Mouse (Mus musculus): ENCODE measurements around the gene Tiam2. TPM values are rescaled to one million over a fixed set of nuclear protein-coding genes. Genes with fewer than 3 reads are reported as not detected.

The Tiam2 gene
- total RNA-seq, 1 experiment from 2014 or later = 161 TPM

- no peak for ATAC-seq (replicated peaks; ENCODE audit: insufficient number of reproducible peaks, low FRiP score, low TSS enrichment, poor library complexity, severe bottlenecking)
These were observed 155.5 kb downstream of the Tiam2 start for GRCm38 (mm10) chr17:3481576-3482575.

- ATAC-seq (replicated peaks; ENCODE audit: insufficient number of reproducible peaks, low FRiP score, low TSS enrichment, poor library complexity, severe bottlenecking) = no peak
These were observed 156.7 kb downstream of the Tiam2 start for GRCm38 (mm10) chr17:3483091-3483490.

- no peak for ATAC-seq (replicated peaks; ENCODE audit: insufficient number of reproducible peaks, low FRiP score, low TSS enrichment, poor library complexity, severe bottlenecking)
These were observed 159.5 kb downstream of the Tiam2 start for GRCm38 (mm10) chr17:3485851-3486250.

GRCm38 (mm10) chr17:3487211-3487610, 160.8 kb downstream of the Tiam2 start:
- no peak for ATAC-seq (replicated peaks; ENCODE audit: insufficient number of reproducible peaks, low FRiP score, low TSS enrichment, poor library complexity, severe bottlenecking)

DNA sequence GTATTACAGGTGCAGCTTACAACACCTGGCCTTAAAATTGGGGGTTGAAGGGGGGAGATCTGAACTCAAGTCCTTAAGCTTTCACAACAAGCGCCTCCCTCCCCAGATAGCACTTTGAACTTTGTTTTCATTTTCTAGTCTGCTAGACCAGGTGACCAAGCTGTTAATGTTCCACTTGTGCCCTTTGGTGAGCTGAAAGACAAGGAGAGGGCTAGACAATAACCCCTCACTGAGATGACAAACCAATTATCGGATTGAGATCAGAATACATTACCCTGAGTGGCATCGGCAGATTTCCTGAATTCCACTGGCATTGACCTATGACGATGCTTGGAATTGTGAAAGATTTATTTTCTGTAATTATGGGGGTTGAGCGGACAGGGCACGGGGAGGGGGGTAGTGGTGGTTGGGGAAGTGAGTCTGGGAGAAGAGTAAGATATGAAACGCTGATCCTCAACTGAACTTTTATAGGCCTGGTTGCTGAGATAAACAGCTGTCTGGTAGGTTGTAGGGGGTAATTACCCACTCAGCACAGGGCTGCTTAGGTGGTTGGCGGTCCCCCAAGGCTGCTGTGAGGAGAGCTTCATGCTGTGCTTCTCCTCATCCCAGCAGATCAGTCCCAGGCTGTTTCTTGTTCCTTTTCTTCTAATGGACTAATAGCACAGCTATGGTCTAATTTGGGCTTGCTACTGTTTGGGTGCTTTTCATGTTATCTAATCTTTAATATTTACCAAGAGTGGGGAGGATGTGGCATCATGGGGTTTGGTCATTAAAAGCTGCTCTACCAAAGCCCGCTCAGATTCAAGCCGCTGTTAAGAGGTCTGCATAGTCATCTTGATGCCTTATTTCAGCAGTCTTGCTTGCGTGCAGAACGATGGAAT, 161.6 kb downstream of the Tiam2 start:
- ATAC-seq (replicated peaks; ENCODE audit: insufficient number of reproducible peaks, low FRiP score, low TSS enrichment, poor library complexity, severe bottlenecking) = no peak

DNA sequence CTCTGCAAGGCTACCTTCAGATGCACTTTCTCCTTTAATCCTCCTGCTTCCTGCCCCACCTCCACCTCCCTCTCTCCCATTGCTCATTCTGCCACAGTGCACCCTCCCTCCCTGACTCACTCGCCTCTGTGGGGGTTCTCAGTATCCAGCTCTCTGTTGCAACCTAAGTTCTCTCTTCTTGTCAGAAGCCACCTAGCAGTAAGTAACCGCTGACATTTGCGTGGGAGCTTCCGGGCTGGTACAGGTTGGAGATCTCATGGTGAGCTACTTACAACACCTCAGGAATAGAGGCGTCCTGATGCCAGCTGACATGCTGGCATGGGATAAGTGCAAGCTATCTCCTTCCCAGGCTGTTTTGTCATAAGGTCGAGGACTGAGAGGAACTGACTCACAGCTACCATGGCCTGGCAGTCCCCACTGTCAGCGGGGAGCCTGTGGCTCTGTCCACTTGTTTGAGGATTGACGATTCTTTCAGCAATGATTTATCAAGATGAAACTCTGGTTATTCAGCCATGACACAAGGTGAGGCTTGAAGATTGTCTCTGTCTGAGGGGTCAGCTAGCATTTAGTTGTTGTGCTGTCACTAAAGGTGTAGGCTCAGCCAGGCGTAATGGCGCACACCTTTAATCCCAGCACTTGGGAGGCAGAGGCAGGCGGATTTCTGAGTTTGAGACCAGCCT, 164.0 kb downstream of the Tiam2 start:
- ATAC-seq (replicated peaks; ENCODE audit: insufficient number of reproducible peaks, low FRiP score, low TSS enrichment, poor library complexity, severe bottlenecking) = peak; percentile 52; the same call in 1 of the 2 replicates

DNA sequence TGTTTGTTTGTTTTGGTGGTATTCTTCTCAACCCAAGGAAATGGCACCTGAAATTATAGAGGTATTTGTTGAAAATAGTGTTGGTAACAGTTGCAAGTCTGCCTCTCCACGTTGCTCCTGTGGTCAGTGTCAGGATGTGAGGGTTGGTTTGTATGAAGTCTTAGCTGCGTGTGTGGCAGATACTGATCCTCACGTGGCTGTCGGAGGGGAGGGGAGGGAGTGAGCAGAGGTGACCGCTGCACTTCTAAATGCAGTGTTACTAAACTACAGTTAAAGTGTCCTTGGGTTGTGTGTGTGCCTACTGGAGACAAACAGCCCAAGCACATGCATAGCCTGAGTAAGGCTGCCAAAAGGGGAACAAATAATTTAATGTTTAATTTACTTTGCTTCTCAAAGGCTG, 164.7 kb downstream of the Tiam2 start:
- 0 out of 2 replicates have a peak, but pooled peaks have one; percentile 30 for ATAC-seq (replicated peaks; ENCODE audit: insufficient number of reproducible peaks, low FRiP score, low TSS enrichment, poor library complexity, severe bottlenecking)

- no peak for ATAC-seq (replicated peaks; ENCODE audit: insufficient number of reproducible peaks, low FRiP score, low TSS enrichment, poor library complexity, severe bottlenecking)
These were observed 165.3 kb downstream of the Tiam2 start for GRCm38 (mm10) chr17:3491667-3492066.

- ATAC-seq (replicated peaks; ENCODE audit: insufficient number of reproducible peaks, low FRiP score, low TSS enrichment, poor library complexity, severe bottlenecking) = no peak
These were observed 169.2 kb downstream of the Tiam2 start for GRCm38 (mm10) chr17:3495576-3495975.

DNA sequence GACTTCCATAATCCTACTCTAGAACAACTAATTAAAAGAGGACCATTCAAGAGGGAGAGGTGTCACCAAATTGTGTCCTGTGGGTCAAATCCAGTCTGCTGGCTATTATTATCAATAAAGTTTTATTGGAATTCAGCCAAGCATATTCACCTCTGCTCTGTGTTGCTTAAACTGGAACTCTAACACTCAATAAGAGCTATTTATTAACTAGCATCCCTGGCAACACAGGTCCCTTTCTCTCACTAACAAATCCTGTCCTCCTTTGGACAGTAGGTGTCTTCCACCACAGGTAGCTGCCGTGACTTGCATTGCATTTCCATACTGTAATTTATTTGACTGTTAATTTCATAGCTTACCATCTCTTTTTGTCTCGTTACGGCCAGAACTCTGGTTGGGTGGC, 169.7 kb downstream of the Tiam2 start:
- ATAC-seq (replicated peaks; ENCODE audit: insufficient number of reproducible peaks, low FRiP score, low TSS enrichment, poor library complexity, severe bottlenecking) = no peak

DNA sequence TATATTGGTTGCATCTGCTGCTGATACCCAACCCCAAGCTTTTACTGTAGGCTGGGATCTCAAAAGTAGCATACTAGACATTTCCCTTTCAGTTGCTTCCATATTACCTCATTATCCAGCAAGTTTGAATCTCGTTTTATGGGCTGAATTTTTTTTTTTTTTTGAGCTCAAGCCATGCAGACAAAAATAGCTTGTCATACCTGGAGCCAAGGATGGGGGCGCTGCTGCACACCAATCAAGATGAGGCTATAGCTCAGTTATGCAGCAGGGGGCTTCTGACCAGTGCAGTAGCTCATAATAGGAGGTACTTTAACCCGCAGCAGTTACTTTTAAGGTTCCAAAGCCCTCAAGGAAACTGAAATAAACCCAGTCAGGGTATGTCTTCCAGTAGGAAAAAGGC, 171.7 kb downstream of the Tiam2 start:
- ATAC-seq (replicated peaks; ENCODE audit: insufficient number of reproducible peaks, low FRiP score, low TSS enrichment, poor library complexity, severe bottlenecking) = no peak

- ATAC-seq (replicated peaks; ENCODE audit: insufficient number of reproducible peaks, low FRiP score, low TSS enrichment, poor library complexity, severe bottlenecking) = no peak
These were observed 172.2 kb downstream of the Tiam2 start for GRCm38 (mm10) chr17:3498580-3498979.

- ATAC-seq (replicated peaks; ENCODE audit: insufficient number of reproducible peaks, low FRiP score, low TSS enrichment, poor library complexity, severe bottlenecking) = no peak
These were observed 173.1 kb downstream of the Tiam2 start for GRCm38 (mm10) chr17:3499468-3499867.

DNA sequence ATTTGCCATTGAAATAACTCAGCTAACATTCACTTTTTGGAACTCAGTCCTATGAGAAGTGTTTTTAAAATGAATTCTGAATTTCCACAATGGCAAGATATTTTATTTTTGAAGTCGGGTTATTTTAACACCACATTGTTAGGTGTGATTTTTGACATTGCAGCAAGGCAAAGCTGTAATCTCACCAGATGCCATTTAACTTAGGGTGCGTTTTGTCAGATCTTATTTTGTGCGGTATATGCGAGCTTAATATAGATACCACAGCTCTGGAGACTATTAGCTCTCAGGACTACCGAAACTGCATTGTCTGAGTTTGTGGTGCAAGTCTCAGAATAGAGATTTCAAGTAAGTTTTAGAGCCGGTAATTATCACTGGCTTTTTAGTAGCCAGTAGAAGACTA, 173.7 kb downstream of the Tiam2 start:
- no peak for ATAC-seq (replicated peaks; ENCODE audit: insufficient number of reproducible peaks, low FRiP score, low TSS enrichment, poor library complexity, severe bottlenecking)

DNA sequence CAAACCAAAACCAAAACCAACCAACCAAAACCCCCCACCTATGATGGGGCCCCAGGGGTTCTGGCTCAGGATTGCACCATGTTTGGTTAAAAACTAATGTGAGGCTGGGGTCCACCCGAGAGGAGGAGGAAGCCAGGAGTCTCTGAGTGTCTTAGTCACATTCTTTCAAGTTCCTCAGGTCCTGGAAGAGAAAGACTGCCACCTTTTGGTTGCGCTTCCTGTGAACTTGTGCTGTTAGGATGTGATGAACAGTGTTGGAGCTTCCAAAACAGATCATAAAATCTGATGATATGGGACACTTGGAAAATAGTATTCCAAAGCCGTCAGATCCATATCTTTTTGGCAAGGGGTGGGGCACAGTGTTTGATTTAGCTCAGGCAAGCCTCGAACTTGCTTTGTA, 174.6 kb downstream of the Tiam2 start:
- no peak for ATAC-seq (replicated peaks; ENCODE audit: insufficient number of reproducible peaks, low FRiP score, low TSS enrichment, poor library complexity, severe bottlenecking)

GRCm38 (mm10) chr17:3505711-3506110, 179.3 kb downstream of the Tiam2 start:
- ATAC-seq (replicated peaks; ENCODE audit: insufficient number of reproducible peaks, low FRiP score, low TSS enrichment, poor library complexity, severe bottlenecking) = no peak

DNA sequence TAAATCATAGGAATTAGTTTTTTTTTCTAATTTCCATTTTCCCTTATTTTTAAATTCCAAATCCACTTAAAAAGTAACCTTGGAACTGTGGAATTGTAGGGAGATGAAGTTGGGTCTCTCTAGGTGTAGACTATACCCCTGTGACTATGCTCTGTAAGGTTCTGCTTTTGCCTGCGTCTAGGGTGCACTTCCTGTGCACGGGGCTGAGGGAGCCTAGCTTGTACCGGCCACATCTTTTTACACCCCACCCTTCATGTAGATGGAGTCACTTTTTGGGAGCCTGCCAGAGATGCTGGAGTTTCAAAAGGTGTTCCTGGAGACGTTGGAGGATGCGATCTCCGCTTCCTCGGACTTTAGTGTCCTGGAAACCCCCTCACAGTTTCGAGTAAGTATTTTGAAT, 180.1 kb downstream of the Tiam2 start:
- ATAC-seq (replicated peaks; ENCODE audit: insufficient number of reproducible peaks, low FRiP score, low TSS enrichment, poor library complexity, severe bottlenecking) = no peak

DNA sequence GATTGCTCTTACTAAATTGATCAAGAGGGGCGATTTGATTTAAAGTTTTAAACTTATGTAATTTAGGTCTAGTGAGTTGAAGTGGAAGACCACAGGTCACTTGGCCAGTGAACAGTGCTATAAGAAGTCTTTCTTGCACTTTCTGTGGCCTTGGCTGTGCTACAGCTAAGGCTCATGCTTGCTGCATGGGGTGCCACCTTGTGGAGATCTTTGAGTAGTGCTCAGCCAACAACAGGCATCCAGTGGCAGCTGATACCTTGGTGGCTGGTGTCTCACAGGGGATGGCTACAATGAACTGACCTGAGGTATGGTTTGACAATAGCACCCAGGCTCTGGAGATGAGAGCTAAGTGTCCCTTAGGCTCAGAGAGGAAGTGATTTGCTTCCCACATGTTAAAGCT, 183.5 kb downstream of the Tiam2 start:
- ATAC-seq (replicated peaks; ENCODE audit: insufficient number of reproducible peaks, low FRiP score, low TSS enrichment, poor library complexity, severe bottlenecking) = peak; percentile 72

DNA sequence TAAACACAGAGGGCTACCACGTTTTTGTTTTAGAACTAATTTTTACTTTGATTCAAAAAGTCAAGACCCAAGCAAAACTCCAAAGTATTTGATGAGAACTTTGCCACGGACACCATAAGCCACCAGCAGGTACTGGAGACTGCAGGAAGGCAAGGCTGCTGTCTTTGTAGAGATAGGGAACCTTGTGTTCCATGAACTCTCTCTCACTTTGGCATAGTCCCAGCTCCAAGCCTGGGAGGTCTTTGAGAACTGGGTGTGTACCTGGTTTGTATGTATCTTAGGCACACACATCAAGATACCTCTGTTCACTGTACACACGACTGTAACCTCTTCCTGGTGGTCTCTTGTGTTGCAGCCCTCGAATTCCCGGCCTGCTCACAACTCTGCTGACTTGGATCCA, 187.9 kb downstream of the Tiam2 start:
- no peak for ATAC-seq (replicated peaks; ENCODE audit: insufficient number of reproducible peaks, low FRiP score, low TSS enrichment, poor library complexity, severe bottlenecking)

Measured in monocyte, adult 5-6 weeks (primary cell).